Mouse (Mus musculus): ENCODE data around the gene Syngr3. TPM values are rescaled to one million over a fixed set of nuclear protein-coding genes. Genes with fewer than 3 reads are reported as not detected.

Gene Syngr3
- polyA plus RNA-seq, 1 experiment from 2014 or later, result 5.0 TPM

- TF ChIP-seq CTCF (IDR thresholded peaks at IDR 0.05; ENCODE audit: low read depth), result no peak
- TF ChIP-seq EP300 (optimal IDR thresholded peaks at IDR 0.05), result no peak
- H3K4me1 ChIP-seq (replicated peaks; ENCODE audit: control insufficient read depth, insufficient read depth), result no peaks in the 10 kb centered on the region
- DNase-seq (ENCODE audit: low spot score) (peak; percentile 96), ATAC-seq (ENCODE audit: low FRiP score, low TSS enrichment) (peak; percentile 85)
- no peaks in the 10 kb centered on the region for H3K27me3 ChIP-seq (ENCODE audit: control insufficient read depth, insufficient read depth, low read length)
- H3K9ac ChIP-seq (ENCODE audit: low read length), result peak within 1 kb of the TSS; percentile 72
- peak within 1 kb of the TSS; percentile 86 for H3K27ac ChIP-seq (replicated peaks)
- 2% methylated on average over 32 of the region's 32 CpGs for WGBS
- peak within 1 kb of the TSS; percentile 77 for H3K4me2 ChIP-seq (replicated peaks; ENCODE audit: low read depth)
- peaks cover 13% of the 10 kb centered on the region for H3K36me3 ChIP-seq (ENCODE audit: control insufficient read depth, insufficient read depth, low read length)
- no peaks in the 10 kb centered on the region for H3K9me3 ChIP-seq (ENCODE audit: control insufficient read depth, low read length)
- H3K4me3 ChIP-seq (ENCODE audit: low read depth, low read length), result peak within 1 kb of the TSS; percentile 66
These were observed 17.4 kb upstream of the Syngr3 start, which contains the start of gene Tbl3 for GRCm38 (mm10) chr17:24706982-24707800. Tbl3 (minus strand) TSS chr17:24707660.

GRCm38 (mm10) chr17:24705821-24706220, 16.1 kb upstream of the Syngr3 start:
- no peak for DNase-seq (ENCODE audit: low spot score)

DNA sequence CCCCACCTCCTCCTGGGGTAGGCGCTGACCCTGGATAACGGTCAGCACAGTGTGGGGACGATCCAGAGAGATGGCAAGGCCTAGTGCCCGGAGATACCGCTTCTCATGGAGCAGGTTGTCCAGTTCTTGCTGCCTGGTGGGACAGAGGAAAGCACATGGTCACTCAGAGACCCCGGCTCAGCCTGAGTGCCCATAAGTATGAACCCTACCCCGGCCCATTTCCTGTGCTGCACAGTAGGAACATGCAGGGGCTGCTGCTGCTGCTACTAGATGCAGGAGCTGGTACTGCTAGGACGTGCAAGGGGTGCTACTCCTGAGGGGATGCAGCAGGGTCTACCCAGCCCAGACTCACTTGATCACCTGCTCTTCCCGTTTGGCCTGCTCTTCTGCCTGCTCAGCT, 11.5 kb upstream of the Syngr3 start:
- Histone ChIP-seq H3K27me3 (ENCODE audit: control insufficient read depth, insufficient read depth, low read length) (no peaks in the 10 kb centered on the region), H3K9me3 (ENCODE audit: control insufficient read depth, low read length) (no peaks in the 10 kb centered on the region), H3K4me2 (replicated peaks; ENCODE audit: low read depth) (no peak overlapping the region), H3K36me3 (ENCODE audit: control insufficient read depth, insufficient read depth, low read length) (peaks cover 25% of the 10 kb centered on the region), H3K27ac (replicated peaks) (no peak overlapping the region), H3K4me3 (ENCODE audit: low read depth, low read length) (no peak overlapping the region), H3K4me1 (replicated peaks; ENCODE audit: control insufficient read depth, insufficient read depth) (peaks cover 5% of the 10 kb centered on the region; the same call in 1 of the 2 replicates), H3K9ac (ENCODE audit: low read length) (no peak overlapping the region)
- DNase-seq (ENCODE audit: low spot score) (no peak), ATAC-seq (ENCODE audit: low FRiP score, low TSS enrichment) (no peak)
- TF ChIP-seq EP300 (optimal IDR thresholded peaks at IDR 0.05) (no peak), CTCF (IDR thresholded peaks at IDR 0.05; ENCODE audit: low read depth) (no peak)
- WGBS, result 88% methylated on average over 9 of the region's 9 CpGs

More at GRCm38 (mm10) chr17:24705821-24706220, 16.1 kb upstream of the Syngr3 start:
- Histone ChIP-seq H3K27me3 (ENCODE audit: control insufficient read depth, insufficient read depth, low read length) (no peaks in the 10 kb centered on the region), H3K4me1 (replicated peaks; ENCODE audit: control insufficient read depth, insufficient read depth) (no peaks in the 10 kb centered on the region), H3K9me3 (ENCODE audit: control insufficient read depth, low read length) (no peaks in the 10 kb centered on the region), H3K27ac (replicated peaks) (no peak overlapping the region), H3K9ac (ENCODE audit: low read length) (no peak overlapping the region), H3K36me3 (ENCODE audit: control insufficient read depth, insufficient read depth, low read length) (peaks cover 23% of the 10 kb centered on the region), H3K4me3 (ENCODE audit: low read depth, low read length) (no peak overlapping the region), H3K4me2 (replicated peaks; ENCODE audit: low read depth) (no peak overlapping the region)
- WGBS, result 96% methylated on average over 3 of the region's 3 CpGs
- no peak for TF ChIP-seq CTCF (IDR thresholded peaks at IDR 0.05; ENCODE audit: low read depth)
- TF ChIP-seq EP300 (optimal IDR thresholded peaks at IDR 0.05), result no peak
- ATAC-seq (ENCODE audit: low FRiP score, low TSS enrichment), result no peak

DNA sequence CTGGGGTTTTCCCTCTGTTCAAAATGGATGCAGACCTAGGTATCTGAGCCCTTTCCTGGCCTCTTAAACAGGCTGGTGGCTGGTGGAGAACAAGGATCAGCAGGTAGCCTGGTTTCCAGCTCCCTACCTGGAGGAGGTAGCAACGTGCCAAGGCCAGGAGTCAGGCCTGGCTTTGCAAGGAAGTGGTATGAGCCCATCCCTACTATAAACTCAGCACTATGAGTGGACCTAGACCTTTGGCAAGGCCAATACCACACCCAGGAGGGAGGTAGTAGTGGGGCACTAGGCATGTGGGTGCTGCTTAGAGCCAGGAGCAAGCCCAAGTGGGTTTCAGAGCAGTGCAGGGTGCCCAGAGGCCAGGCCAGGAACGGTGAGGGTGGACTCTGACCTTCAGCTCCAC, 9.7 kb upstream of the Syngr3 start:
- Histone ChIP-seq H3K4me2 (replicated peaks; ENCODE audit: low read depth) (no peak overlapping the region), H3K9me3 (ENCODE audit: control insufficient read depth, low read length) (no peaks in the 10 kb centered on the region), H3K27ac (replicated peaks) (no peak overlapping the region), H3K36me3 (ENCODE audit: control insufficient read depth, insufficient read depth, low read length) (peaks cover 22% of the 10 kb centered on the region), H3K27me3 (ENCODE audit: control insufficient read depth, insufficient read depth, low read length) (no peaks in the 10 kb centered on the region), H3K9ac (ENCODE audit: low read length) (no peak overlapping the region), H3K4me3 (ENCODE audit: low read depth, low read length) (no peak overlapping the region), H3K4me1 (replicated peaks; ENCODE audit: control insufficient read depth, insufficient read depth) (peaks cover 5% of the 10 kb centered on the region; the same call in 1 of the 2 replicates)
- 87% methylated on average over 2 of the region's 2 CpGs for WGBS
- ATAC-seq (ENCODE audit: low FRiP score, low TSS enrichment) (no peak), DNase-seq (ENCODE audit: low spot score) (no peak)
- no peak for TF ChIP-seq EP300 (optimal IDR thresholded peaks at IDR 0.05)
- no peak for TF ChIP-seq CTCF (IDR thresholded peaks at IDR 0.05; ENCODE audit: low read depth)

GRCm38 (mm10) chr17:24698715-24699114, 9.0 kb upstream of the Syngr3 start:
- Histone ChIP-seq H3K36me3 (ENCODE audit: control insufficient read depth, insufficient read depth, low read length) (peaks cover 15% of the 10 kb centered on the region), H3K27me3 (ENCODE audit: control insufficient read depth, insufficient read depth, low read length) (no peaks in the 10 kb centered on the region), H3K27ac (replicated peaks) (no peak overlapping the region; the same call in 1 of the 2 replicates), H3K4me2 (replicated peaks; ENCODE audit: low read depth) (peak overlapping the region; percentile 12; the same call in 1 of the 2 replicates), H3K9me3 (ENCODE audit: control insufficient read depth, low read length) (no peaks in the 10 kb centered on the region), H3K4me1 (replicated peaks; ENCODE audit: control insufficient read depth, insufficient read depth) (peaks cover 5% of the 10 kb centered on the region; the same call in 1 of the 2 replicates), H3K9ac (ENCODE audit: low read length) (no peak overlapping the region), H3K4me3 (ENCODE audit: low read depth, low read length) (no peak overlapping the region)
- 73% methylated on average over 9 of the region's 9 CpGs for WGBS
- TF ChIP-seq CTCF (IDR thresholded peaks at IDR 0.05; ENCODE audit: low read depth) (no peak), EP300 (optimal IDR thresholded peaks at IDR 0.05) (no peak)
- DNase-seq (ENCODE audit: low spot score), result no peak
- ATAC-seq (ENCODE audit: low FRiP score, low TSS enrichment), result no peak

DNA sequence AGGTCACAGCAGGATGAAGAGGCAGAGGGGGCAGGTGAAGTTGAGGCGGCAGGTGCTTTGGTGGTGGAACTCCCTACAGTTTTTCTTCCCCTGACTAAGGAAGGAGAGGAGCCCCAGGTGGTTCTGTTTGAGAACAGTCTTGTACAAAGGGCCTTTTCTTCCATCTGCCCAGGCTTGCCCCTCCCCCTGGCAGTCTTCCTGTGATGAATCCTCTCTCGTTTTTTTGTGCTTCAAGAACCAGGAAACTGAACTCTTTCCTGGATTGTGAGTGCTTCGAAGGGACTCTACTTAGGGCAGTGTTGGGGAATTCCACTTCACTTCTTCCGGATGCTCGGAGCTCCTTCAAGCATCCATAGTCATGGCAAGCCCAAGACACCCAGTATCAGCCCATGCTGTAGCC, 8.2 kb upstream of the Syngr3 start:
- DNase-seq (ENCODE audit: low spot score) (peak; percentile 64), ATAC-seq (ENCODE audit: low FRiP score, low TSS enrichment) (peak; percentile 22; the same call in 1 of the 2 replicates)
- H3K27ac ChIP-seq (replicated peaks), result peak overlapping the region; percentile 53; the same call in 1 of the 2 replicates
- H3K4me3 ChIP-seq (ENCODE audit: low read depth, low read length), result no peak overlapping the region
- peaks cover 5% of the 10 kb centered on the region; the same call in 1 of the 2 replicates for H3K4me1 ChIP-seq (replicated peaks; ENCODE audit: control insufficient read depth, insufficient read depth)
- no peak overlapping the region for H3K9ac ChIP-seq (ENCODE audit: low read length)
- H3K9me3 ChIP-seq (ENCODE audit: control insufficient read depth, low read length), result no peaks in the 10 kb centered on the region
- TF ChIP-seq CTCF (IDR thresholded peaks at IDR 0.05; ENCODE audit: low read depth), result no peak
- no peaks in the 10 kb centered on the region for H3K27me3 ChIP-seq (ENCODE audit: control insufficient read depth, insufficient read depth, low read length)
- H3K4me2 ChIP-seq (replicated peaks; ENCODE audit: low read depth), result 0 out of 2 replicates have a peak overlapping the region, but pooled peaks have one; percentile 12
- peaks cover 14% of the 10 kb centered on the region for H3K36me3 ChIP-seq (ENCODE audit: control insufficient read depth, insufficient read depth, low read length)
- WGBS, result 22% methylated on average over 5 of the region's 5 CpGs

Data from stomach, postnatal 0 days (tissue).